Mouse (Mus musculus) c-Kit-positive CD71-positive TER-119-negative erythroid progenitor cells, embryonic 14.5 days (primary cell): ENCODE measurements at regions not wholly inside any gene's neighbourhood (a gene's known extent, or its start where the extent isn't known, plus 50 kb on each side); places are given as distances from the start of the nearest gene placed in this dataset.

ENCODE experiments used
- DNase-seq: peaks from one replicate; pipeline ENCODE4 v3.0.0-alpha.2; 2013; ENCODE audit warnings: low read depth

DNA sequence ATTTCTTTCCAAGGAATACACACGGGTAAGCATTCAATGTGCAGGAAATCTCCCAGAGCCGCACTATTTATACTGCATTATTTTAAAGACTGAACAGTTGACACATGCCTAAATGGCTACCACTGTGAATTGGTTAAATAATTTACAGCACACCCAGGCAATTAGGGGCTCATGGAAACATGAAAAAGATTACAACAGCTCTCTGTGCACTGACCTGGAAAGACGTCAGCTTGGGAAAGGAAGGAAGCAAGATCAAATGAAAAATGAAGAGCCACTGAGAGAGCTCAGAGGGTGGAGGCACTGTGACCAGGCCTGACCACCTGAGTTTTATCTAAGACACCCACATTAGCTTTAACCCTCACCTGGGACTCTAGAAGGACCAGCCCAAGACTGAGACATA lies 82.7 kb upstream of the Nfe2l3 start:
- DNase-seq = no peak

GRCm38 (mm10) chr6:51355041-51355440 lies 77.4 kb upstream of the Nfe2l3 start:
- no peak for DNase-seq

DNA sequence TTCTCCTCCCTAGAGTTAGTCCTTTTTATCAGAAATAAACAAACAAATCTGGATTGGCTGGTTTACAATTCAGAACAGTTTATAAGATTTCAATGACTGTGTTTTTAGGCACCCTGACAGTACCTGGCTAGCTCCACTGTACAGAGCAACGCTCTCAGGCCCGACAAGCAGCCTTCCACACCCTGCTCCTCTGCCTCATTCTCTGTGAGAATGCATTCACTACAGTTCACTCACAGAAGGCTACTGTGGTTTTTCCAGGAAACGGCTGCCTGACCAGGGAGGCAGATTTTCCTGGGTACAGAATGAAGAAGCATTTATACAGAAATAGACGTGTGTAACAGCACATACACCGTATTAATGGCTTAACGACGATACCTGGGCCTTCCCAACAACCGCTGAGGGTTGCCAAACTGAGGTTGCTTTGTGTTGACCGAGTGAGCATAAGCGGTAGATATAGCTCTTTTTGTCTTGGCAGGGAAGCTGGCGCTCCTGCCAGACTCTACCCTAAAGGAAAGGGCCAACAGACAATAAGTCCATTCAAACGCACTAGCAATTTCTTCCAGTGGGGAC lies 70.8 kb upstream of the Nfe2l3 start:
- DNase-seq = no peak

DNA sequence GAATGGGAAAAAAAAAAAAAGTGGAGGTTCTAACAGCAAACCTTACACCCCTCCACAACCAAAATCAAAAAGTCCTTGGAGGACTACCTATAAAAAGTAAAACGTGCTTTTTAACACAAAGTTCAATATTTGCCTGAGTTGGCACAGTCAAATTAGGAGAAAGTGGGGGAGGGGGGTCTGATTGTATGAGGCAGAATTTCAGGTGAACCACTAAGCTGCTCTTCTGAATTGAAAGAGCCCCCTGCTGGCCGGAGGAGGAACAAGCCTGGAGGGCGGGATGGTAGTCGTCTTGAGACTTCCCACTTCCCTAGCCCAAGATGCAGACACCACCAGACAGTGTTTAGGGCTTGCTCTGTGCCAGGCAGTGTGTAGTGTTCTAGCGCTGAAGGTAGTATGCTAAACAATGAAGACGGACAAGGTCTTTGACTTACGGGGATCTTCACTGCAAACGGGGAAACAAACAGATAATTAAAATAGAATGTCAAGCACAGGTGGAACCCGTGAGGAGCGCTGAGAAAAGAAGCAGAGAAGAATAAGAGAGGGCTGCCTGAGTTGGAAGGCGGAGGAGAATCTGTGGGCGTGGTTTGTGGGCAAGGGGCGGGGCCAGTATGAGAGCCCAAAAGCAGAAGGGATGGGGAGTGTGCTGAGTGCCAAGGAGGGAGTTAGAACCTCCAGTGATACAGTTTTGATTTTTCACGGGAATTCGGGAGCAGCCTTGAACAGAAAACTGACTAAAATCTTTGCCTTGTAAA lies 69.8 kb upstream of the Nfe2l3 start:
- peak; percentile 57 for DNase-seq

GRCm38 (mm10) chr6:51364776-51365175 lies 67.7 kb upstream of the Nfe2l3 start:
- no peak for DNase-seq

DNA sequence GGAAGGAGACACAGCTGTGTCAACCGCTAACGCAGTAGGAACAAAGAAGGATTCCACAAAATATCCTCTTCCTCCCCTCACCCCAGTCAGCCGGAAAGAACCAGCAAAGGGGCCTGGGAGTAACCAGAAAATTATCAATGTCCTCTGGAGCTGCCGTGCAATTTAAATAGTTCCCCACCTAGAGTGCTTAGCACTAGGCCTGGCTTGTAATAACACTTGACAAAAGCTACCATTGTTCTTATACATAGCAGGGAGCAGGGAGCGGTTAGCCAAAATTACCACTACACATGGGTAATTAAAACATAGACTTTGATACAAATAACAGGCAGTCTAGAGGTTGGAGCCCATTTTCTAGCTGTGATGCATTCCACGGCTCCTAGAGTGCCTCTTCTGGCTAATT lies 62.7 kb upstream of the Nfe2l3 start:
- no peak for DNase-seq

- DNase-seq = no peak
Observed at GRCm38 (mm10) chr6:51372357-51372756, 60.1 kb upstream of the Nfe2l3 start.

GRCm38 (mm10) chr6:51378436-51378835 lies 54.0 kb upstream of the Nfe2l3 start:
- no peak for DNase-seq

DNA sequence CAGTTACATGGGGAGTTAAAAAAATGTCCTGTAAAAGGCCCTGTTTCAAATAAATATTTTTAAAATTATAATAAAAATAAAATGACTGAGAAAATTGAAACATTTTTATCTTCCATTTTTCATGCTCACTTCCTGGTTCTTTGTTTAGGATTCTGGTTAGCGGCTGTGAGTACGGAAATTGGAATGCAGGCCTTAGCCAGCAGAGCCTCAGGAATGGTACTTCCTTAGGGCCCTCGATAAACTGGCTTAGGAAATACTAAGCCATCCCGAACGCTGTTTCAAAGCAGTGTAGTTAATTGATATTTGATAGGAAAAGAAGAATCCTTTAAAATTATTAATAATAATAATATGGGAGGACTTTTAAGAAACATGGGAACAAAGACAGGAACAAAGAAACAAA lies 53.4 kb upstream of the Nfe2l3 start:
- no peak for DNase-seq

GRCm38 (mm10) chr6:51379560-51380274 lies 52.8 kb upstream of the Nfe2l3 start:
- DNase-seq = peak; percentile 31

DNA sequence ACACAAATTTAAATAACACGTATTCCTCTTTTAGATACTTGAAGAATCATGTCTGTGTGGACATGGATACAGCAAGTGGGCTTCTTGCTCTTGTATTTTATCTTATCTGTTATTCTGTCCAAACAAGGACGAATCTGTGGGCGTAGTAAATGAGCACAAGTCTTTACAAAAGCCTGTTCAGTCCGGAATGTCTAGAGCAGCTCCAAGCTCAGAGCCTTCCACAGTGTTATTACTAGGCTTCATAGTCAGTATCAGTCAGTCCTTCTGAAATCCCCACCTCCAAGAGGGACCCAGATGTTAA lies 52.2 kb upstream of the Nfe2l3 start:
- DNase-seq = no peak

GRCm38 (mm10) chr6:51381465-51381864 lies 51.0 kb upstream of the Nfe2l3 start:
- DNase-seq = no peak
